Mouse (Mus musculus): ENCODE data around the gene Enpp5.

Gene Enpp5

GRCm38 (mm10) chr17:44078631-44079350, at the start of gene Enpp5:
Enpp5 (plus strand) TSS chr17:44078813.
- peak; percentile 84 for DNase-seq (ENCODE audit: low read depth, low spot score)

GRCm38 (mm10) chr17:44029616-44030015, 49.0 kb upstream of the Enpp5 start:
- no peak for DNase-seq (ENCODE audit: low read depth, low spot score)

- DNase-seq (ENCODE audit: low read depth, low spot score) = no peak
These were observed 47.6 kb upstream of the Enpp5 start for GRCm38 (mm10) chr17:44030776-44031587.

- no peak for DNase-seq (ENCODE audit: low read depth, low spot score)
These were observed 43.6 kb upstream of the Enpp5 start for GRCm38 (mm10) chr17:44035005-44035404.

- no peak for DNase-seq (ENCODE audit: low read depth, low spot score)
These were observed 40.0 kb upstream of the Enpp5 start for GRCm38 (mm10) chr17:44038656-44039055.

- no peak for DNase-seq (ENCODE audit: low read depth, low spot score)
These were observed 38.2 kb upstream of the Enpp5 start for GRCm38 (mm10) chr17:44040449-44040848.

GRCm38 (mm10) chr17:44042301-44042700, 36.3 kb upstream of the Enpp5 start:
- no peak for DNase-seq (ENCODE audit: low read depth, low spot score)

- no peak for DNase-seq (ENCODE audit: low read depth, low spot score)
These were observed 35.8 kb upstream of the Enpp5 start for GRCm38 (mm10) chr17:44042861-44043260.

- DNase-seq (ENCODE audit: low read depth, low spot score) = no peak
These were observed 25.2 kb upstream of the Enpp5 start for GRCm38 (mm10) chr17:44053427-44053826.

- no peak for DNase-seq (ENCODE audit: low read depth, low spot score)
These were observed 21.5 kb upstream of the Enpp5 start for GRCm38 (mm10) chr17:44057123-44057522.

- no peak for DNase-seq (ENCODE audit: low read depth, low spot score)
These were observed 20.5 kb upstream of the Enpp5 start for GRCm38 (mm10) chr17:44058145-44058544.

GRCm38 (mm10) chr17:44060781-44061180, 17.8 kb upstream of the Enpp5 start:
- no peak for DNase-seq (ENCODE audit: low read depth, low spot score)

GRCm38 (mm10) chr17:44061289-44061890, 17.2 kb upstream of the Enpp5 start:
- no peak for DNase-seq (ENCODE audit: low read depth, low spot score)

GRCm38 (mm10) chr17:44068876-44069275, 9.7 kb upstream of the Enpp5 start:
- DNase-seq (ENCODE audit: low read depth, low spot score) = no peak

GRCm38 (mm10) chr17:44071680-44072079, 6.9 kb upstream of the Enpp5 start:
- DNase-seq (ENCODE audit: low read depth, low spot score) = no peak

- no peak for DNase-seq (ENCODE audit: low read depth, low spot score)
These were observed 3.0 kb upstream of the Enpp5 start for GRCm38 (mm10) chr17:44075601-44076000.

GRCm38 (mm10) chr17:44076051-44076680, 2.4 kb upstream of the Enpp5 start:
- peak; percentile 61 for DNase-seq (ENCODE audit: low read depth, low spot score)

GRCm38 (mm10) chr17:44077146-44077842, 1.3 kb upstream of the Enpp5 start:
- DNase-seq (ENCODE audit: low read depth, low spot score) = no peak

GRCm38 (mm10) chr17:44077843-44078160, 811 bp upstream of the Enpp5 start:
- DNase-seq (ENCODE audit: low read depth, low spot score) = no peak

- no peak for DNase-seq (ENCODE audit: low read depth, low spot score)
These were observed 4.5 kb downstream of the Enpp5 start for GRCm38 (mm10) chr17:44083156-44083555.

GRCm38 (mm10) chr17:44088226-44088625, 9.6 kb downstream of the Enpp5 start:
- DNase-seq (ENCODE audit: low read depth, low spot score) = no peak

- DNase-seq (ENCODE audit: low read depth, low spot score) = no peak
These were observed 12.3 kb downstream of the Enpp5 start for GRCm38 (mm10) chr17:44090916-44091315.

All from CD4-positive helper T cell, adult 2 months (primary cell).